Mouse (Mus musculus) thymus, postnatal 14 days (tissue): ENCODE data around the gene Pigv.
A peak's percentile ranks its signal among the peaks of the same experiment; 100 is the strongest.

Source experiments
- DNase-seq: peaks from one replicate; pipeline ENCODE4 v3.0.0; 2021

Gene Pigv

DNA sequence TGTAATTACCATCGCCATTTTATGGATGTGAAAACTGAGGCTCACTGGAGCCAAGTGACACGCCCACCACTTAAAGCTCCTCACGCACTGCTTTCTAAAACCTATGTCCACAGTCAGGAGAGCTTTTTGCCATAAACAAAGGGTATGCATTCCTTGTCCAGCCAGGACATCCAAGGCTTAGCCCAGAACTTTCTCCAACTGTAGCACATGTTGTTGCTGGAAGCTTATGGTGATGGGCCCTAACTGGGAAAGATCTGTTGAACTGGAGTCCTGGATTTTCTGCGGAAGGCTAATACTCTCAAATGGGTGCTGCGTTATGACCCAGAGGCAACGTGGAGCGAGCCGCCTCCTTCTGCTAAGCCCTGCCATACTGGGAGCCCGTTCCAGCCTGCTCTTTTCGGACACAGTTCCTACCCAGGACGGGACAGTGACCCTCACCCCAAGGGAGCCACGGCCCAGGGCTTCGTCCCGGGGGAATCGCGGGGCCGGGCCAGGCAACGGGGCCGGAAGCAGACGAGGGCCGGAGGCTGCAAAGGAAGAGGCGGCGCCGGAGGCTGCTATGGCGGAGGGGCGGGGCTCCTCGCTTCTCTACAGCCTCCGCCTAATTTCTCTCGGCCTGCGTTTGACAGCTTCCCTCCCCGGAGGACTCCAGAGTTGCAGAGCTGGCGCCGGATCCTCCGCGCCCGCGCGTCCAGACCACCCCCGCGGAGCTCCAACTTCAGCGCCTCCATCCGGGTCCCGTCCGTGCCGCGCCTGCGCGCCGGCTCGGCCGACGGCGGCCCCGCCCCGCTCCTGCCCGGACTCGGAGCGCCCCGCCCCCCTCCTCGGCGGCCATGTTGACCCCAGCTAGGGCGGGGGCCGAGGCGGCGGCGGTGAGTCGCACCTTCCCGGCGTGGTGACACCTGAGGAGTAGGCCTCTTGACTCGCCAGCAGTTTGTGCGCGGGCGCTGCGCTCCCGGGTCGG, at the start of gene Pigv:
TSS of gene Pigv (minus strand) at position 767 of the 964 bp plus-strand sequence.
- DNase-seq: peak; percentile 96

GRCm38 (mm10) chr4:133719791-133720190, 47.3 kb upstream of the Pigv start:
- no peak for DNase-seq

- no peak for DNase-seq
These were observed 40.3 kb upstream of the Pigv start for GRCm38 (mm10) chr4:133712755-133713154.

DNA sequence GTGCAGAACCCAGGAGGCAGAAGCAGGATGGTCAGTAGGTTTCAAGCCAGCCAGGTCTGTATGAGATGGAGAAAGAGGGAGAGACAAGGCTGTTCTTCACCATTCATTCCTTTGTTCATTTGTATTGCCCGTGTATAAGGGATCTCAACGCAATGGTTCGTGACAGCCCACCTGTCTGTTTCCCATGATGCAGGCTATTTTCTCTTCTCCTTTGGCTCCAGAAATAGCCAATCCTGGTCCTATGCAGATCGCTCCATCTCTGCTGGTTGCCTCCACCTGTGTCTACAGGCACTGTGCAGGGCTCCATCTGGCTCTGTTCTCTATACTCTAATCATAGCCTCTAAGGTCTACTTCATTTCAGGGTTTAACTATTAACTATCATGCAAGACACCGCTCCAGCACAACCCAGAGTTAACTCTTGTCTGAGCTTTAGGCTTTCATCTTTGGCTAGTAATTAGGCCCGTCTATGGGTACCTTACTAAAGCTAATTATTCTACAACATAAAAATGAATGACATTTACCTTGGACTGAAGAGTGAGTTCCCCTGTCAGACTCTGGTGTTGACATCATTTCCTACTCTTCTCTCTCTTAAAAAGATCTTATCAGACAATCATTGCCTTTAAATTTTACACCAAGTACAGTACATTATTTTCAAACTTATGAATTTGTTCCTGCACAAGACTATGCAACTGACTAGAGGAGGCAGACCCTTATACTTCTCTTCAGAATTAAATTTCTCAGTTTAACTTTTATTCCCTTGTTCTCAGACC, 39.0 kb upstream of the Pigv start:
- DNase-seq: no peak

DNA sequence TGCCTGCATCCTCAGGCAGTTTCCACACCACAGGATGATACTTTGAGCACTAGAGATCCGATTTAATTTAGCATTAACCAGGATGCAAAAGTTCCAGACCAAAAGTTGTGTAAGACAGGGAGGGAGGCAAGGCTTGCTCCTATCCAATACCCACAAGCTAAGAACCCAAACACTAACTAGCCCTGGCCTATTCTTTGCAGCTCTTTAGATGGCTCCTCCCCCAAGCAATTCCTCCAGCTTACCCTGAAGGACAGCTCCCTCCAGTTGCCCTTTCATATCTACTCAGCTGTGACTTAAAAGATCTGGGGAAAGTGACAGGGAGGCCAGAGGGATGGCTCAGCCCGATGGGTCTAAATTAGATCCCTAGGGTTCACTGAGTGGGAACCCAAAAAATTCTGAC, 36.9 kb upstream of the Pigv start:
- DNase-seq: no peak

GRCm38 (mm10) chr4:133707464-133707863, 35.0 kb upstream of the Pigv start:
- DNase-seq: no peak

DNA sequence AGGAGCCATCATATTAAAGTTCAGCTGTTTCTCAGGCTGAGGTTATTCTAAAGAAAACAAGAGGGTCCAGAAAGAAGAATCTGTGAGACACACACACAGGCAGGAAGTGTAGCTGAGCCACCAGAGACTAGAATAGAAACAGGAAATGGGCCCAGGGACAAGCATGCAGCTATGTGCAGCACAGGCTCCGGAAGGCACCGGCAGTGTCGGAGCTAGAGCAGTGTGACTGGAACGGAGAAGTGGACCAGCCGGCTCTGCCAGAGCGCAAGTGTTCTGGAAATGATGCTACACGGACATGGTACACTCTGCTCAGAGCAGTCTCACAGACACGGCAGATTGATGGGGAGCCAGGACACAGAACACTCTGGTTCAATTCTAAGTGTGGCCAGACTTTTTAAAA, 34.5 kb upstream of the Pigv start:
- DNase-seq: peak; percentile 86

DNA sequence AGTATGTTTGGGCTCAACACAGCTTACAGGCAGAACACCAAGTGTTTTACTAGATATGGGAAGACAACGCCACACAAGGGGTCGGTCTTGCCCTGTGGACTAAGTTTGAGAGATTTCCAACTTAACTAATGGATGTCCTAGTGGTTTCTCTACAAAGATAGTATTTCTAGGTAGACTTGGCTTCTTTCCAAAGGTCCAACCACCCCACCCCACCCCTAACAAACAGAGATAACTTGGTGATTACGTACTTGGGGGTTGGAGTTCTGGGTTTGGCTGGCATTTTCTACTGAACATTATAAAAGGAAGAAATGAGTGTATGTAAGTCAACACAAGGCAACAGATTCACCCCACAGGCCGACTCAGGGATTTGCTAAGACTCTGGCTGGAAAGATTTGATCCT, 32.6 kb upstream of the Pigv start:
- DNase-seq: no peak

- no peak for DNase-seq
These were observed 28.5 kb upstream of the Pigv start for GRCm38 (mm10) chr4:133700905-133701368.

- DNase-seq: no peak
These were observed 22.9 kb upstream of the Pigv start for GRCm38 (mm10) chr4:133695363-133695762.

GRCm38 (mm10) chr4:133690252-133690651, 17.8 kb upstream of the Pigv start:
- no peak for DNase-seq

GRCm38 (mm10) chr4:133688417-133689067, 16.1 kb upstream of the Pigv start:
- no peak for DNase-seq

- no peak for DNase-seq
These were observed 14.7 kb upstream of the Pigv start for GRCm38 (mm10) chr4:133687126-133687525.

GRCm38 (mm10) chr4:133686512-133686911, 14.1 kb upstream of the Pigv start:
- no peak for DNase-seq

DNA sequence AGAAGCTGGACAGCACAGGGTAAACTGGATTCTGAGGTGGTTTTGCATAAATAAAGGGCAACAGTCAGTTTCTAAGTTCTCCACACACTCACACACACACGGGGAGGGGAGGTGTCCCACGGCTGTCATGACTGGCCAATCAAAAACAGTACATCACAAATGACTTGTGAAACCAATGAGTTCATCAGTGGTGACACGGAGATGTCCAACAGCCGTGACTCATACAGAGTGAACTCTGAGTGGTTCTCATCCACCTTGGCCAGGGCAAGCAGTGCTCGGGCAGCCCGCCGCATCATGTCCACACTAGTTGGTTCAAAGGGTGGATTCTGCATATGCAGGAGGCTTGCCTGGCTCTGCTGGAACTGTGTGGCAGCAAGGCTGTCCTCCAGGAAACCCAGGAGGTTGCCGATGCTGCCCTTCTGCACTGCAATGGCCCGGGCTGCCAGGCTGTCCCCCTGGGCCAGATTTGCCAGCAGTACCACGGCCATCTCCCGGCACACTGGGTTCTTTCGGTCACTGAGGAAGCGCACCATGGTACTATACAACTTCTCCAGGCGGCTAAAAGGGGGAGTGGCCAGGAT, 7.8 kb upstream of the Pigv start:
- no peak for DNase-seq

DNA sequence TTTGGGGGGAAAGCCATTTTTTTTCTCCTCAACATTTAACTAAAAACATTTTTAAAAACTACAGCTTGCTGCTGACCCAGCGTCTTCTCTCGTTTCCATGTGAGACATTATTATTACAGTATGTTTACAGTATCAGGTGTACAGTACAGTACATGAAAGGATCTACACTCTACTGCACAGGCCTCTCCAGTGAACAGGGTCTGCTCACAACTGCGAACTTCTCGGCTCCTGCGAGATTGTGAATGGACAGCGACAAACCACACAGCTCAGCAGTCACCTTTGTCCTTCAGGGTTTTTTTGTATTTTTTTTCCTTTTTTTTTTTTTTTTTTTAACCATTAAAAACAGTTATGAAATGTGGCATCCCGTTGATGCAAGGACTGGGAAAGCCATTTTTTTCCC, 7.2 kb upstream of the Pigv start:
- no peak for DNase-seq

GRCm38 (mm10) chr4:133677266-133677665, 4.8 kb upstream of the Pigv start:
- DNase-seq: no peak

- DNase-seq: no peak
These were observed 3.7 kb upstream of the Pigv start for GRCm38 (mm10) chr4:133676189-133676588.

GRCm38 (mm10) chr4:133675594-133676016, 3.2 kb upstream of the Pigv start:
- no peak for DNase-seq

- no peak for DNase-seq
These were observed 1.9 kb upstream of the Pigv start for GRCm38 (mm10) chr4:133674331-133674695.

DNA sequence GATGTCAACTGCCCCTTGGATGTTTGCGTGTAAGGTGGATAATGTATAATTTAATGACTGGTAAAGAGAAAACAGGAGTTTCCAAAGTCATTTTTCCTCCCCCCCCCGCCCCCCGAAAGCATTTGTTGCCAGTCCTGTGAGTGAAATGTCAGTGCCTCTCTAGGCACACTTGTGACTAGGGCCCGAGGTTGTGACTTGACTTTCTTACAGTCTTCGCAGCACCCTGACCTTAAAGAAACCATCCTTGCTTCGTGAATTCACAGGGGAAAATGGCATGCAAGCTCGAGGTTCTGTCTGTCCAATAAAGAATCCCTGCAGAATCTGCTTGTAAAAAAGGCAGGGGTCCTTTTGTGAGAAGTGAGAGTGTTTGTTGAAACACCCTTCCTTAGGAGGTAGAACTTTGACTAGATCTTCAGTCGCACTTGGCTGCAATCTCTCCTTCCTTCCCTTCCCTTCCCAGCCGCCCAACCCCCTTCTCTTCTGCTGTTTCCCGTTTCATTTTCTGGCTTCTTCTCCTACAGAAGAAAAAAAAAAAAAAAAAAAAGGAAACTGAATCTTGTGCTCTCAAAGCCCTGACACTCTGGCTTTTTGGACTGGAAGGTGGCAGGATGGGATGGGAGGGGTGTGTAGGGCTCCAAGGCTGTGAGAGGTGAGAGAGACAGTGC, 1.4 kb upstream of the Pigv start:
- peak; percentile 30 for DNase-seq
